Mouse (Mus musculus): ENCODE data around the gene 4930562C15Rik. TPM values are rescaled to one million over a fixed set of nuclear protein-coding genes. Genes with fewer than 3 reads are reported as not detected.

The 4930562C15Rik gene
- polyA plus RNA-seq, 1 experiment = 4.9 TPM

DNA sequence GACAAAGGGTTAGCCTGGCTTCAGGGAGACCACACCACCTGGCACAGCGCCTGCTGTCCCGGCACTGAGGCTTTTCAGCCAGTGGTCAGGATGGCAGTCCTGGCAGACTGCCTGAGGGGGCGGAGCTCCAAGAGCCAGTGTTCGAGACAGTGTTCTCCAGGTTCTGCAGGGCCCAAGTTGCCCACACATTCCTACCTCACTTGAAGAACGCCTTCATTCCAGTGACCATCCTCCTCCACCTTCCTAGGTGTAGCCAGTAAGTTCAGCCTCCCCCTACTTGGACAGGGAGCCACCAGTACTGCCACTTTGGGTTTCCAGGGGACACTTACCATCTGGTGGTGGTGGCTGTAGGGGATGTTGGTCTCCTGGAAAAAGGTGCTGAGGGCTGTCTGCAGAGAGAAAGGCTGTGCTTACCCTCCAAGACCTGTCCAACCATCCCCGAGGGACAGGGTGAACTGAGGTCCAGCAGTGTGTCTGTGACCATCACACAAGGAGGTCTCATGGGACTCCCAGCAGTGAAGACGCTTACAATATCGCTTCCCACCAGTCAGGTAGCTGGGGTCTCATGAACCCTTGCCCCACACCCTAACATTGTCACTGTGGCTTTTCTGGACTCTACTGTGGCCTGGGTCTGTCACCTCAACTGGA is 40.9 kb downstream of the 4930562C15Rik start:
- peak; percentile 72 for DNase-seq
- 54% methylated on average over 8 of the region's 8 CpGs for WGBS
- Histone ChIP-seq H3K4me3 (replicated peaks; ENCODE audit: extremely low read depth, low read depth, low read length) (no peak overlapping the region), H3K4me1 (ENCODE audit: control insufficient read depth, insufficient read depth, low read length) (peaks cover 26% of the 10 kb centered on the region)
- TF ChIP-seq CTCF (IDR thresholded peaks at IDR 0.05; ENCODE audit: insufficient read depth, low read length) (no peak), POLR2A (IDR thresholded peaks at IDR 0.05; ENCODE audit: borderline replicate concordance, extremely low read depth, low read depth, low read length) (no peak)

DNA sequence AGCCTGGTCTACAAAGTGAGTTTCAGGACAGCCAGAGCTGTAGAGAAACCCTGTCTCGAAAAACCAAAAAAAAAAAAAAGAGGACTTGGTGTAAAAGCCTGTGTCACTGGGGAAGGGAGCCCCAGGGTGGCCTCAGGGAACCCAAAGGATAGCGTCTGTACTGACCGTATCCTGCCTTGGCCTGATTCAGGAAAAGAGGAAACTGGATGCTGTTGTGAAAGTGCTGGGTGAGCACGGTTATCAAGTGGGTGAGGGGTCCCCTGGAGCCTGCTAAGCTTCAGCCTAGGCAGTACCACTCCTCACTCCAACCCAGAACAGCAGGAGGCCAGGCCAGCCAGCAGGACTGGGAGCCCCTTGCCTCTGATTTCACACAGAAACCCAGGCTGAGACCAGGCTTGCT is 42.0 kb downstream of the 4930562C15Rik start:
- TF ChIP-seq POLR2A (IDR thresholded peaks at IDR 0.05; ENCODE audit: borderline replicate concordance, extremely low read depth, low read depth, low read length) = no peak
- TF ChIP-seq CTCF (IDR thresholded peaks at IDR 0.05; ENCODE audit: insufficient read depth, low read length) = no peak
- H3K4me3 ChIP-seq (replicated peaks; ENCODE audit: extremely low read depth, low read depth, low read length) = no peak overlapping the region

DNA sequence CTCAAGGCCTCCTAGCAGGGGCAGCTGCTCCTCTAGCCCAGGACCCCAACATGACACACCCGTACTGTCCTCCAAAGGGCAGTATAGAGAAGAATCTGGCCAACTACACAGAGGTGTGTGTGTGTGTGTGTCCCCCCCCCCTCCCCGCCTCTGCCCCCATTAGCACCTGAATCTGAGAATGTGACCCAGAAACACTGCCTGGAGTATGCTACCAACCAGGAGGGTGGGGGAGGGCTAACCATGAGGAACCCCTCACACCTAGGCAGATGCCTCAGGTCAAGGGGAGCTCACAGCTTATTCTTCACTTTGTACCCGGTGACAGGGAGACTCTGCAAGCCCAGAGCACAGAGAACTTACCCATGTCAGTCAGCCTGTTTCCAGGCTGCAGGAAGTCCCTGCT is 42.5 kb downstream of the 4930562C15Rik start:
- WGBS = 31% methylated on average over 2 of the region's 3 CpGs
- H3K4me1 ChIP-seq (ENCODE audit: control insufficient read depth, insufficient read depth, low read length) = peaks cover 26% of the 10 kb centered on the region
- no peak for DNase-seq
- H3K4me3 ChIP-seq (replicated peaks; ENCODE audit: extremely low read depth, low read depth, low read length) = no peak overlapping the region
- TF ChIP-seq CTCF (IDR thresholded peaks at IDR 0.05; ENCODE audit: insufficient read depth, low read length) = no peak
- no peak for TF ChIP-seq POLR2A (IDR thresholded peaks at IDR 0.05; ENCODE audit: borderline replicate concordance, extremely low read depth, low read depth, low read length)

More for the DNA sequence above, 42.0 kb downstream of the 4930562C15Rik start:
- 46% methylated on average over 4 of the region's 4 CpGs for WGBS
- H3K4me1 ChIP-seq (ENCODE audit: control insufficient read depth, insufficient read depth, low read length) = peaks cover 26% of the 10 kb centered on the region
- DNase-seq = peak; percentile 11

DNA sequence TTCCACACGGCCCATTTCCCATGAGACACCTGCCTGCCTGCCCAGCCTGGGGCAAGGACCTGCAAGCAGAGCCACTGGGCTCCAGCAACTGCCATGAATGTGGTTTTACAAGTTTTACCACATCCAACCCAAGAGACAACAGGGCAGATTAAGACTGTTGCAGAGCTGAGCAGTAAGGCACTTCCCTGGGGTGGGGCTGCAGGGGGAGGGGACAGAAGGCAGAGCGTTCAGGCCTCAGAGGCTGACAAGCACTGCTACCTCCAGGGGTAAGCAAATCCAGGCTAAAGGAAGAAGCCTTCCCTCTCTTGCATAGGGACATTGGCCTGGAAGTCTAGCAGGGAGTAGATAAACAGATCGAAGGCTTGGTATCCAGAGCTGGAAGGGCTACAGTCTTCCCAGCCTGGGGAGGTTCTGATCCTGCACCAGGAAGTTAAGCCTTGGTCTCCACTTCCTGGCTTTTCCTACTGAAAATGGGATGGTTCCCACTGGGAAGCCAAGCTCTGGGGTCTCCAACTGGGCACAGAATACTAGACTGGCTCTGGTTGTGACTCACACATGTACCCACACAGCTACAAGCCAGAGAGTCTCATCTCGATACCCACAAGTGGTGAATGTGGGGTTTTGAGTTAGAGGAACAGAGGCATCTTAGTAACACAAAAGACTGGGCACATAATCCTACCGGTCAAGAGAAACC is 43.1 kb downstream of the 4930562C15Rik start:
- 3% methylated on average over 5 of the region's 5 CpGs for WGBS

DNA sequence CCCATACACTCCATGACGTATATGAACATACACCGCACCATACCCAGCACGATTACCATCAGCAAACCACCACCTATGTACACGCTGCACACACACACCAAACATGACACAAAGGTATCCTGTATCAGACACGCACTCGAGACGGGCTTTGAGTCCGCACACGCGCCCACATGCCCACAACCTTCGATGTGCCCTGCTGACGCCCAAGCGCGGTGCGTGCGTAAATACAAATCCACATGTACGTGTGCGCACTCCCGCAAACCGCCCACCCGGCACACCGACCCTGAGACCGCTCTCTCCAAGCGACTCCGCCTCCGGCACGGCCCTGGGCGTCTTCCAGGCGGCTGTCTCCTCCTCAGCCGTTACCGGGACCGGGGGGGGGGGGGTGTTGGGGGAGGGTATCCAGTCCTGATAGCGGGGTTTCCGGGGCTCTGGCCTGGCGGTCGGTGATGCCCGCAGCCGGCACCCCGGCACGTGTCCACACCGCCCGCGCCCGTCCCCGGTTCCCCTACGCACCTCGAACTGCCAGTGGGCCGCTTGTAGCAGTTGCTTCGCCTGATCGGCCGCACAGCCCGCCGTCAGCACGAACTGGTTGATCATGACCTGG is 44.0 kb downstream of the 4930562C15Rik start:
- peaks cover 26% of the 10 kb centered on the region for H3K4me1 ChIP-seq (ENCODE audit: control insufficient read depth, insufficient read depth, low read length)

More for the DNA sequence above, 43.1 kb downstream of the 4930562C15Rik start:
- TF ChIP-seq POLR2A (IDR thresholded peaks at IDR 0.05; ENCODE audit: borderline replicate concordance, extremely low read depth, low read depth, low read length) (peak; percentile 37; the same call in 1 of the 2 replicates), CTCF (IDR thresholded peaks at IDR 0.05; ENCODE audit: insufficient read depth, low read length) (no peak)
- H3K4me3 ChIP-seq (replicated peaks; ENCODE audit: extremely low read depth, low read depth, low read length) = peak overlapping the region; percentile 95
- peaks cover 26% of the 10 kb centered on the region for H3K4me1 ChIP-seq (ENCODE audit: control insufficient read depth, insufficient read depth, low read length)
- DNase-seq = peak; percentile 55

DNA sequence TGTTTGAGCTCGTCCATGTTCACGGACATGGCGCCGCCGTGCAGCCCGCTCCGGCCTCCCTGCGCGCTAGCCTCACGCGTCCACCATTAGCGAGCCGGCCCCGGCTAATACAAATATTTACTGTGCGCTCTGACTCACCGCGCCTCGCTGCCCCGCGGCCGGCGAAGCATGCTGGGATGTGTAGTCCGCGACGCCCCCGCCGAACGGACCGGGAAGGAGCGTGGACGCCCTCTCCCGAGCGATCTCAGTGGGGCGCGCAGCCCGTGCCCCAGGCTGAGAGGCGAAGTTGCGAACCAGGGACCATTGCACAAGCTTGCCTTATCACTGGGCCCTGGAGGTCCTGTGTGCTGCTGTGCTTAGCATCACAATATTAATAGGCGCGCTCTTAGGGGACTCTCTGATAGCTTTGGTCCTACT is 44.5 kb downstream of the 4930562C15Rik start:
- WGBS = 1% methylated on average over 40 of the region's 40 CpGs

More for the DNA sequence above, 44.0 kb downstream of the 4930562C15Rik start:
- peak overlapping the region; percentile 95 for H3K4me3 ChIP-seq (replicated peaks; ENCODE audit: extremely low read depth, low read depth, low read length)
- DNase-seq = no peak
- no peak for TF ChIP-seq POLR2A (IDR thresholded peaks at IDR 0.05; ENCODE audit: borderline replicate concordance, extremely low read depth, low read depth, low read length)
- no peak for TF ChIP-seq CTCF (IDR thresholded peaks at IDR 0.05; ENCODE audit: insufficient read depth, low read length)
- under 1% methylated on average over 54 of the region's 54 CpGs for WGBS

DNA sequence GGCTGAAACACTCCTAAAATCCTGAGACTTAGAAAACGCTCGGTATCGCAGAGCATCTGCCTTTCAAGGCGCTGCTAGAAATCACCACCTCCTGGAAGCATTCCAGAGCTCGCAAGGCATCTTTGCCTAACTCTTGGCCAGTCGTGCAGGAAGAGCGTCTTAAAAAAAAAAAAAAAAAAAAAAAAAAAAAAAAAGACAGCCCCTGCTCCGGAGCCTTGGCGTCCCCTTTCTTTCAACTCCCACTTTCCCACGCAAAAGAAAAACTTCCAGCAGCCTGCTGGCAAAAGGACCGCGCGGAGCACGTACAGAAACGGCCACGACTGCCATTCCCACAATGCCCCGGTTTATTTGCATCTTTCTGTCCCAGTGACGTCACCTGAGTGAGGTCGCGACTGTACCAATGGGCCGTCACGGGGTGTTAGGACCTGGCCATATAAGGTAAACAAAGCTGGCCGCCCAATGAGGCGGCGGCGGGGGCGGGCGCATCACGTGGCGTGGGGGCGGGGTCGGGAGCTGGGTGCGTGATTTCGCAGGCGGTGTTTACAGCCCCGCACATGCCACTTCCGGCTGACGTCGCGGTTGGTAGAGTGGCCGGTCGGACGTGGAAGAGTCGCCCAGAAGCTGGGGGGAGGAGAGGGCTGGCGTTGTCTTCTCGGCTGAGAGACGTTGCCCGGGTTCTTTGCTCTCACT is 45.1 kb downstream of the 4930562C15Rik start, which contains the start of gene Ubald1:
Gene Ubald1, minus strand, starts transcription at position 180 of the 690 bp plus-strand sequence.
- DNase-seq = peak; percentile 91
- under 1% methylated on average over 48 of the region's 48 CpGs for WGBS
- H3K4me3 ChIP-seq (replicated peaks; ENCODE audit: extremely low read depth, low read depth, low read length) = peak within 1 kb of the TSS; percentile 95

More for the DNA sequence above, 44.5 kb downstream of the 4930562C15Rik start:
- TF ChIP-seq CTCF (IDR thresholded peaks at IDR 0.05; ENCODE audit: insufficient read depth, low read length) = no peak
- TF ChIP-seq POLR2A (IDR thresholded peaks at IDR 0.05; ENCODE audit: borderline replicate concordance, extremely low read depth, low read depth, low read length) = peak; percentile 92
- peak; percentile 89 for DNase-seq
- peak overlapping the region; percentile 95 for H3K4me3 ChIP-seq (replicated peaks; ENCODE audit: extremely low read depth, low read depth, low read length)
- peaks cover 26% of the 10 kb centered on the region for H3K4me1 ChIP-seq (ENCODE audit: control insufficient read depth, insufficient read depth, low read length)

DNA sequence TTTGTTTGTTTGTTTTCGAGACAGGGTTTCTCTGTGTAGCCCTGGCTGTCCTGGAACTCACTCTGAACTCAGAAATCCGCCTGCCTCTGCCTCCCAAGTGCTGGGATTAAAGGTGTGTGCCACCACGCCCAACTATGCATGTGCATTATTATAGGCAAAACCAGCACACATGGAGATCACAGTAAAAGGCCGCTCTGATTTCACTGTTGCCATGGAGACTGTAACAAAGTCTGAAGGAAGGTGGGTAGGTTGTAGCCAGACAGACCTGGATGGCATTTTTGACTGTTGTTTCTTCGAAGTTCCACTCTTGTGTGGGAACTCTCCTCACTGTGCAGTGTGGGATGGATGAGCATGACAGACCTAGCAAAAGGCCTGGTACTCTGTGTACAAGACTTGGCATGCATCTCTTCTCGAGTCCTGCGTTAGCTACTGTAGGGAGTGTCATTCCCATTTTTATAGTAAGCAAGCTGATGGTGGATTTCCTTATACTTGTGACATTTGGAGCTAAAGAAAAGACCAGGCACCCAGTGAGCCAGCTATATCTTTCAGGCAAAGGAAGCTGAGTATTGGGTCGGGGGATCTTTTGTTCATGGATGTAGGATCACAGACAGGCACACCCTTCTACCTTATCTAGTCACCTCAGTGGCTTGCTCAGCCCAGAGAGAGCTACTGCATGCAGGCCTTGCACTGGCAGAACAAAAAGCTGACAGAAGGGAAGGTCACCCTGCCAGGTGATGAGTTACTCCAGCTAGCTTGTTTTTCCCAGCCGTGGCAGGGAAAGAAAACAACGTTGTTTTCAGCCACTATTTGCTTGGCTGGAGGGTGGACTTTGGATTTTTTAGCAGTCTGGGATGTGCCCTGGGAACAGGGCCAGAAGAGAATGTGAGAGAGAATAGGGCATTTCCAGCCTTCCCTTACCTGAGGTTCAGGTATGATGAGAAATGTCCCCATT is 46.5 kb downstream of the 4930562C15Rik start:
- no peak overlapping the region for H3K4me3 ChIP-seq (replicated peaks; ENCODE audit: extremely low read depth, low read depth, low read length)
- TF ChIP-seq POLR2A (IDR thresholded peaks at IDR 0.05; ENCODE audit: borderline replicate concordance, extremely low read depth, low read depth, low read length) = no peak
- no peak for TF ChIP-seq CTCF (IDR thresholded peaks at IDR 0.05; ENCODE audit: insufficient read depth, low read length)
- peaks cover 22% of the 10 kb centered on the region for H3K4me1 ChIP-seq (ENCODE audit: control insufficient read depth, insufficient read depth, low read length)
- no peak for DNase-seq
- WGBS = 68% methylated on average over 10 of the region's 10 CpGs

More for the DNA sequence above, 45.1 kb downstream of the 4930562C15Rik start, which contains the start of gene Ubald1:
- TF ChIP-seq CTCF (IDR thresholded peaks at IDR 0.05; ENCODE audit: insufficient read depth, low read length) = no peak
- peak; percentile 89 for TF ChIP-seq POLR2A (IDR thresholded peaks at IDR 0.05; ENCODE audit: borderline replicate concordance, extremely low read depth, low read depth, low read length)
- peaks cover 28% of the 10 kb centered on the region for H3K4me1 ChIP-seq (ENCODE audit: control insufficient read depth, insufficient read depth, low read length)

Data from lung, adult 2 months (tissue).